Mouse (Mus musculus): ENCODE measurements around the gene Gja10. TPM values are rescaled to one million over a fixed set of nuclear protein-coding genes. Genes with fewer than 3 reads are reported as not detected.
A peak's percentile ranks its signal among the peaks of the same experiment; 100 is the strongest.

The Gja10 gene
- polyA plus RNA-seq (2014; fragmentation: Nextera tagmentation; extraction: Ambion mirVana): not detected in 2 replicates

GRCm38 (mm10) chr4:32602660-32603059, at the start of gene Gja10:
Gene Gja10 (minus strand): TSS chr4:32602760.
- H3K4me1 ChIP-seq (ENCODE audit: control insufficient read depth, insufficient read depth, low read length): no peaks in the 10 kb centered on the region
- ATAC-seq (replicated peaks; ENCODE audit: insufficient number of reproducible peaks, low FRiP score, low TSS enrichment): no peak
- H3K27ac ChIP-seq (ENCODE audit: low read depth, low read length): no peak within 1 kb of the TSS
- no peaks in the 10 kb centered on the region for H3K9me3 ChIP-seq (replicated peaks; ENCODE audit: control insufficient read depth, low read length)
- H3K36me3 ChIP-seq (ENCODE audit: control insufficient read depth, insufficient read depth, low read length): no peaks in the 10 kb centered on the region
- no peak within 1 kb of the TSS for H3K4me3 ChIP-seq (ENCODE audit: low read depth, low read length)
- no peak within 1 kb of the TSS for H3K9ac ChIP-seq (ENCODE audit: low read depth, low read length)
- 58% methylated on average over 3 of the region's 3 CpGs for WGBS (ENCODE audit: insufficient replicate concordance)
- no peak within 1 kb of the TSS for H3K4me2 ChIP-seq
- H3K27me3 ChIP-seq (ENCODE audit: control insufficient read depth, insufficient read depth, low read length): no peaks in the 10 kb centered on the region

DNA sequence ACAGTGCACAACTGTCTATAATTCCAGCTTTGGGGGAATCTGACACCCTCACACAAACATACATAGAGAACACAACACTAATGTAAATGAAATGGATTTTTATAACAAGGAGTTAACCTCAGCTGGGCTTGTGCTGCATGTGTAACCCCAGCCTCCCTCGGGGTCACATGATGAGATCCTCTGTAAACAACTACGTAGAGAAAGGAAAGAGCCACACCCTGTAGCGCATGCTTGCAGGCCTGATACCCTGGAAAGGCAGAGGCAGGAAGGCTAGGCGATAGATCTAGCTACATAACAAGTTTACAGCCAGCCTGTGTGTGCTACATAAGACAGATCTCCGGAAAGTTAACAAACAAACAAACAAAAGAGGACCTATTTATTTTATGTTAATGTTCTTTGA, 49.1 kb upstream of the Gja10 start:
- H3K4me2 ChIP-seq: no peak overlapping the region
- peaks cover 11% of the 10 kb centered on the region for H3K36me3 ChIP-seq (ENCODE audit: control insufficient read depth, insufficient read depth, low read length)
- no peak overlapping the region for H3K9ac ChIP-seq (ENCODE audit: low read depth, low read length)
- WGBS (ENCODE audit: insufficient replicate concordance): 66% methylated on average over 5 of the region's 5 CpGs
- H3K27me3 ChIP-seq (ENCODE audit: control insufficient read depth, insufficient read depth, low read length): no peaks in the 10 kb centered on the region
- H3K4me3 ChIP-seq (ENCODE audit: low read depth, low read length): no peak overlapping the region
- H3K4me1 ChIP-seq (ENCODE audit: control insufficient read depth, insufficient read depth, low read length): no peaks in the 10 kb centered on the region
- no peak overlapping the region for H3K27ac ChIP-seq (ENCODE audit: low read depth, low read length)
- no peaks in the 10 kb centered on the region for H3K9me3 ChIP-seq (replicated peaks; ENCODE audit: control insufficient read depth, low read length)
- no peak for ATAC-seq (replicated peaks; ENCODE audit: insufficient number of reproducible peaks, low FRiP score, low TSS enrichment)

DNA sequence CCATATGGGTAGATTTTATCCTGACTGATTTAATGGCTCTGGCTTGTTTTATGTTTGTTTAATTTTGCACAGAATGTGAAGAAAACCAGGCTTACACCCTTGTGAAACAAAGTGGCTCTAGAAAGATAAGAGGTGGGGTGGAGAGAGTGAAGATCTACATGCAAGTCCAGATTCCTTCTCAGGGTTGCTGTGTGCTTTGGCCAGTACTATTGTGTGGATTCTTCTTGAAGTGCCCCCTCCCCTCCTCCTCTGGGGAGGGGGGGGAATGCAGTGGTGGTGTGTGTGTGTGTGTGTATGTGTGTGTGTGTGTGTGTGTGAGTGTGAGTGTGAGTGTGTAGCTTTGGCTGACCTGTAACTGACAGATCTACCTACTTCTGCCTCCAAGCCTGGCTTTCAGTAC, 19.1 kb upstream of the Gja10 start:
- Histone ChIP-seq H3K9me3 (replicated peaks; ENCODE audit: control insufficient read depth, low read length) (no peaks in the 10 kb centered on the region), H3K27ac (ENCODE audit: low read depth, low read length) (no peak overlapping the region), H3K4me2 (no peak overlapping the region), H3K4me1 (ENCODE audit: control insufficient read depth, insufficient read depth, low read length) (peaks cover 9% of the 10 kb centered on the region; the same call in 1 of the 2 replicates), H3K9ac (ENCODE audit: low read depth, low read length) (no peak overlapping the region), H3K4me3 (ENCODE audit: low read depth, low read length) (no peak overlapping the region), H3K27me3 (ENCODE audit: control insufficient read depth, insufficient read depth, low read length) (no peaks in the 10 kb centered on the region), H3K36me3 (ENCODE audit: control insufficient read depth, insufficient read depth, low read length) (no peaks in the 10 kb centered on the region)
- ATAC-seq (replicated peaks; ENCODE audit: insufficient number of reproducible peaks, low FRiP score, low TSS enrichment): no peak

DNA sequence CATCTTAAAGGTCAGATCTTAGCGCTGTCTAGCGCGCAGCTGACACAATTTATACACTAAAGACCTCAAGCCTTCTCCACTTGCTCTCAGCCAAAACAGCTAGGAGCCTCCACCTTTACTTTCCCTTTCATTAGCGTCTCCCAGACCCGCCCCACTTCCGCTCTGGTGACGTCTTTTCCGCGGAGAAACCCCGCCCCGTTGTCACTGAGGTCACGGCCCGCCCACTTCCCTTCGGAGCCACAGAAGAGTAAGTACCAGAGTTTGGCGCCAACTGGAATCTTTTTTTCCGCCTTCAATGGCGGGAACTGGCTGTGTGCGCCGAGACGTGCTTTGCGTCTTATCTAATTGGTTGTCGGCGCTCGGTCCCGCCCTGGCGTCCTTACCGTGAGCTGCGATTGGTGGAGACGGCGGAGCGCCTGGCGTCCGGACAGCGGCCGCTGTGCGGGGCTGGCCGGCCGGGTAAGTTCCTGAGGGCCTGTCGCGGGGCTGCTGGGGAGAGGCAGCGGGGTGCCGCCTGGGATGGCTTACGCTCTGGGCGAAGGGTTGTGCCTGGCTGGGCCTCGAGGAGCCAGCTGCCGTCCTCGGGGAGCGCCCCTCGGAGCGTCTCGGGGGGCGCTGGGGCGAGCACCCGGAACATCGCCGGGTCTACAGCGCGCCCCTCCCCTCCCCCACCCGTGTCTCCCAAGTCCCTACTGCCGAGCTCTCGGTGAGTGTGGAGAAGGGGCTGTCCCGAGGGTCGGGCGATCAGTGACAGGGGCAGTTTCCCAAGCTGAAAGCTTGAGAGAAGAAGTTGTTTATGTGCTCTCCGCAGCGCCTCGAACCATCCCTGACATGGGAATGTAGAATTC, 12.7 kb upstream of the Gja10 start, which contains the start of gene Casp8ap2:
TSS of gene Casp8ap2 (plus strand) at position 418 of the 848 bp plus-strand sequence.
- peak within 1 kb of the TSS; percentile 74 for H3K4me2 ChIP-seq
- no peaks in the 10 kb centered on the region for H3K9me3 ChIP-seq (replicated peaks; ENCODE audit: control insufficient read depth, low read length)
- ATAC-seq (replicated peaks; ENCODE audit: insufficient number of reproducible peaks, low FRiP score, low TSS enrichment): peak; percentile 100
- H3K9ac ChIP-seq (ENCODE audit: low read depth, low read length): peak within 1 kb of the TSS; percentile 87
- H3K27ac ChIP-seq (ENCODE audit: low read depth, low read length): peak within 1 kb of the TSS; percentile 88
- under 1% methylated on average over 67 of the region's 67 CpGs for WGBS (ENCODE audit: insufficient replicate concordance)
- H3K36me3 ChIP-seq (ENCODE audit: control insufficient read depth, insufficient read depth, low read length): no peaks in the 10 kb centered on the region
- H3K4me1 ChIP-seq (ENCODE audit: control insufficient read depth, insufficient read depth, low read length): peaks cover 8% of the 10 kb centered on the region; the same call in 1 of the 2 replicates
- peak within 1 kb of the TSS; percentile 83 for H3K4me3 ChIP-seq (ENCODE audit: low read depth, low read length)
- no peaks in the 10 kb centered on the region for H3K27me3 ChIP-seq (ENCODE audit: control insufficient read depth, insufficient read depth, low read length)

GRCm38 (mm10) chr4:32601135-32601534, 1.4 kb downstream of the Gja10 start:
- H3K27me3 ChIP-seq (ENCODE audit: control insufficient read depth, insufficient read depth, low read length): no peaks in the 10 kb centered on the region
- ATAC-seq (replicated peaks; ENCODE audit: insufficient number of reproducible peaks, low FRiP score, low TSS enrichment): no peak
- H3K4me1 ChIP-seq (ENCODE audit: control insufficient read depth, insufficient read depth, low read length): no peaks in the 10 kb centered on the region
- H3K9me3 ChIP-seq (replicated peaks; ENCODE audit: control insufficient read depth, low read length): no peaks in the 10 kb centered on the region
- no peak overlapping the region for H3K9ac ChIP-seq (ENCODE audit: low read depth, low read length)
- H3K4me2 ChIP-seq: no peak overlapping the region
- no peaks in the 10 kb centered on the region for H3K36me3 ChIP-seq (ENCODE audit: control insufficient read depth, insufficient read depth, low read length)
- 21% methylated on average over 12 of the region's 12 CpGs for WGBS (ENCODE audit: insufficient replicate concordance)
- no peak overlapping the region for H3K4me3 ChIP-seq (ENCODE audit: low read depth, low read length)
- no peak overlapping the region for H3K27ac ChIP-seq (ENCODE audit: low read depth, low read length)

- H3K27ac ChIP-seq (ENCODE audit: low read depth, low read length): no peak overlapping the region
- WGBS (ENCODE audit: insufficient replicate concordance): 82% methylated on average over 6 of the region's 6 CpGs
These were observed 14.3 kb downstream of the Gja10 start for GRCm38 (mm10) chr4:32588237-32588636.

GRCm38 (mm10) chr4:32587543-32587942, 15.0 kb downstream of the Gja10 start:
- 80% methylated on average over 5 of the region's 5 CpGs for WGBS (ENCODE audit: insufficient replicate concordance)
- Histone ChIP-seq H3K9me3 (replicated peaks; ENCODE audit: control insufficient read depth, low read length) (no peaks in the 10 kb centered on the region), H3K36me3 (ENCODE audit: control insufficient read depth, insufficient read depth, low read length) (no peaks in the 10 kb centered on the region), H3K4me1 (ENCODE audit: control insufficient read depth, insufficient read depth, low read length) (no peaks in the 10 kb centered on the region), H3K27me3 (ENCODE audit: control insufficient read depth, insufficient read depth, low read length) (no peaks in the 10 kb centered on the region), H3K4me2 (no peak overlapping the region), H3K27ac (ENCODE audit: low read depth, low read length) (no peak overlapping the region), H3K9ac (ENCODE audit: low read depth, low read length) (no peak overlapping the region), H3K4me3 (ENCODE audit: low read depth, low read length) (no peak overlapping the region)
- ATAC-seq (replicated peaks; ENCODE audit: insufficient number of reproducible peaks, low FRiP score, low TSS enrichment): no peak

More at GRCm38 (mm10) chr4:32588237-32588636, 14.3 kb downstream of the Gja10 start:
- Histone ChIP-seq H3K36me3 (ENCODE audit: control insufficient read depth, insufficient read depth, low read length) (no peaks in the 10 kb centered on the region), H3K9me3 (replicated peaks; ENCODE audit: control insufficient read depth, low read length) (no peaks in the 10 kb centered on the region), H3K4me2 (no peak overlapping the region), H3K27me3 (ENCODE audit: control insufficient read depth, insufficient read depth, low read length) (no peaks in the 10 kb centered on the region), H3K4me3 (ENCODE audit: low read depth, low read length) (no peak overlapping the region), H3K9ac (ENCODE audit: low read depth, low read length) (no peak overlapping the region), H3K4me1 (ENCODE audit: control insufficient read depth, insufficient read depth, low read length) (no peaks in the 10 kb centered on the region)
- no peak for ATAC-seq (replicated peaks; ENCODE audit: insufficient number of reproducible peaks, low FRiP score, low TSS enrichment)

DNA sequence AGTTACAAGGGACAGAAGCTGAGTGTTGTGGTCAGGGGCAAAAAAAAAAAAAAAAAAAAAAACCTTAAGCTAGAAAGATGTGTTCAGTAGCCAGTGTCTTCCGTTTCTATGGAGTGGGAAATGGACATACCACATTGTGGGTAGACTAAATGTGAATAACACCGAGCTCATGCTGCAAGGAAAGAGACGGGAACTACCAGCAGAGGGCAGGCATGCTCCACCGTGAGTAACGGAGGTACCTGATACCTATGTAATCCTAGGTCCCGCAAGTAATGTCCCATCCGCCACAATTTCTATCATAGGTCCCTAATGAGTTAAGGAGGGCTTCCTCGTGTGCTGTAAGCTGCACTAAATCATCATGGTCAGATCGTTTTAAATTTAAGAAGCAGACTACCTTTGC, 16.0 kb downstream of the Gja10 start:
- WGBS (ENCODE audit: insufficient replicate concordance): 8% methylated on average over 9 of the region's 9 CpGs
- H3K9ac ChIP-seq (ENCODE audit: low read depth, low read length): no peak overlapping the region
- no peaks in the 10 kb centered on the region for H3K27me3 ChIP-seq (ENCODE audit: control insufficient read depth, insufficient read depth, low read length)
- H3K4me3 ChIP-seq (ENCODE audit: low read depth, low read length): no peak overlapping the region
- H3K4me2 ChIP-seq: no peak overlapping the region
- no peak for ATAC-seq (replicated peaks; ENCODE audit: insufficient number of reproducible peaks, low FRiP score, low TSS enrichment)
- no peaks in the 10 kb centered on the region for H3K9me3 ChIP-seq (replicated peaks; ENCODE audit: control insufficient read depth, low read length)
- no peak overlapping the region for H3K27ac ChIP-seq (ENCODE audit: low read depth, low read length)
- no peaks in the 10 kb centered on the region for H3K4me1 ChIP-seq (ENCODE audit: control insufficient read depth, insufficient read depth, low read length)
- no peaks in the 10 kb centered on the region for H3K36me3 ChIP-seq (ENCODE audit: control insufficient read depth, insufficient read depth, low read length)

GRCm38 (mm10) chr4:32584181-32584580, 18.4 kb downstream of the Gja10 start:
- no peaks in the 10 kb centered on the region for H3K27me3 ChIP-seq (ENCODE audit: control insufficient read depth, insufficient read depth, low read length)
- no peak for ATAC-seq (replicated peaks; ENCODE audit: insufficient number of reproducible peaks, low FRiP score, low TSS enrichment)
- no peak overlapping the region for H3K9ac ChIP-seq (ENCODE audit: low read depth, low read length)
- no peaks in the 10 kb centered on the region for H3K9me3 ChIP-seq (replicated peaks; ENCODE audit: control insufficient read depth, low read length)
- no peaks in the 10 kb centered on the region for H3K36me3 ChIP-seq (ENCODE audit: control insufficient read depth, insufficient read depth, low read length)
- H3K4me3 ChIP-seq (ENCODE audit: low read depth, low read length): no peak overlapping the region
- no peaks in the 10 kb centered on the region; the same call in 1 of the 2 replicates for H3K4me1 ChIP-seq (ENCODE audit: control insufficient read depth, insufficient read depth, low read length)
- no peak overlapping the region for H3K4me2 ChIP-seq
- no peak overlapping the region for H3K27ac ChIP-seq (ENCODE audit: low read depth, low read length)
- 63% methylated on average over 6 of the region's 6 CpGs for WGBS (ENCODE audit: insufficient replicate concordance)

Data from heart, embryonic 11.5 days (tissue).